Mouse (Mus musculus): Measurements from ENCODE around the gene Slc27a4.

GRCm38 (mm10) chr2:29770162-29770561 lies 32.3 kb upstream of the Slc27a4 start:
- TF ChIP-seq TAL1 (conservative IDR thresholded peaks at IDR 0.05; ENCODE audit: low read depth, low read length) (no peak), GATA1 (IDR thresholded peaks at IDR 0.05; ENCODE audit: borderline replicate concordance, low read length) (no peak)
